Mouse (Mus musculus) left cerebral cortex, postnatal 25 days (tissue): ENCODE results near the gene Tmem200b. TPM values are rescaled to one million over a fixed set of nuclear protein-coding genes. Genes with fewer than 3 reads are reported as not detected.

ENCODE experiments used
- DNase-seq, 2 experiments: peaks; one replicate each; pipeline ENCODE4 v3.0.0; 2022; ENCODE audit warnings: low spot score in 2 of 2, mixed read lengths in 1 of 2
- intact Hi-C: fragments of 180-260 bp; cut with DNase I; formaldehyde crosslinking; loops from one replicate; pipeline ENCODE4 v1.15.1; 2025
- total RNA-seq, 2 experiments: library from RNA; stranded (reverse); gene quantifications; 2 replicates each; pipeline ENCODE4 v1.2.3; 2021

The Tmem200b gene
- total RNA-seq, 2 experiments from 2014 or later, result 8.1 to 11.3 TPM

- DNase-seq, result no peak
- intact Hi-C loops, result no loop called here
Measured at GRCm38 (mm10) chr4:131929146-131929545, 7.6 kb downstream of the Tmem200b start.

DNA sequence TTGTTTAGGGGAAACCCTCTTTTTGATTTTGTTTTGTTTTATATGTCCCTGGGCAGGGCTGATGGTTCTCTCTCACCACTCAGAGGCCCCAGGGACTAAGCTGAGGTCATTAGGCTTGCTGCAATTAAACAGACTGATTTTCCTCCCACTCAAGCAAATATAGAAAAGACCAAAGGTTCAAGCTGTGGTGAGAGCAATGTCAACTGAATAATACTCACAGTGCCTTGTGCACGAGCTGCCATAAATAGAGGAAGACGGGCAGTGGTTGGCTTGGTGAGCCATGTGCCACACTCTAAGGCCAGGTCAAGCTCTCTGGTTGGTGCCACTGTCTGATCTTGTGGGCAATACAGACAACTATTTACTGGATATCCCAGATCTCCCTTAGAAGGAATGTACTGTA is 17.9 kb downstream of the Tmem200b start:
- intact Hi-C loops, result no loop called here
- no peak for DNase-seq

- no peak for DNase-seq
- intact Hi-C loops, result no loop called here
Measured at GRCm38 (mm10) chr4:131940846-131941245, 19.3 kb downstream of the Tmem200b start.

DNA sequence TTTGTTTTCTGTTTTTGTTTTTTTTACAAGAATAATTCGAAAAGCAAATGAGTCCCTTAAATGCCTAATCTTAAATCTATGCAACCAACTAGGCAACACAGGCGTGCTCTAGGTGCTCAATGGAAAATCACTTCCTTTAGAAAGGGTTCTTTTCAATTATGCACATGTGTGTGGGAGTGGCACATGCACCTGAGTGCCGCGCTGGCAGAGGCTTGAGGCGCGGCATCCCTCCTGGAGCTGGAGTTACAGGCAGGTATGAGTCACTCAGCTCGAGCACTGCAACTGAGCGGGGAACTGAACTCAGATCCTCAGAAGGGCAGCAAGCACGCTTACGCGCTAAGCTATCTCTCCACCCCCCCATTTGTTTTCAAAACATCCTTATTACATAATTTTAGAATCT is 26.3 kb downstream of the Tmem200b start:
- DNase-seq, result no peak
- intact Hi-C loops, result no loop called here

- intact Hi-C loops, result no loop called here
- DNase-seq, result no peak
Measured at GRCm38 (mm10) chr4:131949903-131950302, 28.3 kb downstream of the Tmem200b start.

GRCm38 (mm10) chr4:131950657-131951056 is 29.1 kb downstream of the Tmem200b start:
- intact Hi-C loops, result no loop called here
- DNase-seq, result no peak

GRCm38 (mm10) chr4:131957161-131957560 is 35.6 kb downstream of the Tmem200b start:
- intact Hi-C loops, result no loop called here
- DNase-seq, result no peak

DNA sequence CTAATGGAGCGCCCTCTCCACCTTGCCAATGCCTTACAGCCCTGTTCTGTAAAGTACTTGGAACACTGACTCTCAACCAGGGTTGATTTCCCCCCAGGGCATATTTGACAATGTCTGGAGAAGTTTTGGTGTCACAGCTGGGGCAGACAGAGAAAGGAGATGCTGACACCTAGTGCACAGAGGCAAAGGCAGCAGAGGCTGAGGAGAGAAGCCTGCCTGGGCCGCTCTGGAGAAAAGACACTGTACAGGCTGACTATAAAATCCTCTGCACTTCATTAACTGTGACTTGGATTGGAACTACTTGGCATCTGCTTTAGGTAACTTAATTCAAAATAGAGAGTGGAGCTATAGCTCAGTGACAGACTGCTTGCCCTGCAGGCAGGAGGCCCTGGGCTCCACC is 47.3 kb downstream of the Tmem200b start:
- no peak for DNase-seq
- intact Hi-C loops, result loop anchor here (5.0 kb wide), 1 partner anchor 52 kb away; no protein-coding TSS in a partner anchor

DNA sequence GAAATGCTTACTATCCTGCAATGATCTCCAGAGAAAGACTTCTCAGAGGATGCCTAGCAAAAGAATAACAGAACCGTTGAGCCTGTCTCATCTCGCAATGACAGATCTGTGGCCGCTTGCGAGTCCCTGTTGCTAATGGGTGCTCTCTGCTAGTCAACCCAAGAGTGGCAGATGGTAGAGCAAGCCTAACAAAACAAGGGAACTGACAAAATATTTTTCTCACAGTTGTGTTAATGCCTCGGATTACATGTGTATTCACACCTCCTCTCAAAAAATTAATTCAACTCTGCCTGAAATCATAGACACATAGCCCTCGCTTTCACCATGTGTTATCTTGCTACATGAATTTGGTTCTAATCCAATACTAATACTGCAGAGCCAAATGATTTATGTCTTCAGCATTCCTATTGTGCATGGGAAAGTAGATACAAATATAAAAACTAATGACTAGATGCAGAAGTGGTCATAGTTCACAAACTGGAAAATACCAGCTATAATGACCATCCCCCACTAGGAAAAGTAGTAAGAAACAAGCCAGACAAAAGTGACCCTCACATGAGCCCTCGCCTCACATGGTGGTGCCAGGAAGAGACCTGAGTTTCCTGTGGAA is 48.8 kb downstream of the Tmem200b start:
- intact Hi-C loops, result no loop called here
- DNase-seq, result no peak

Other genes with a start within 250 kb of the Tmem200b start
- 10 to 100 TPM; 42.8 to 58.1 TPM for gene Ptpru, start 83.5 kb upstream of the Tmem200b start, total RNA-seq
- gene Mecr, start 78.3 kb upstream of the Tmem200b start, total RNA-seq, result 10 to 100 TPM; 24.8 to 26.2 TPM
- 10 to 100 TPM; 66.3 to 70.5 TPM for gene Srsf4, start 48.2 kb upstream of the Tmem200b start, total RNA-seq
- gene Gm10300, start 152.9 kb downstream of the Tmem200b start, total RNA-seq, result not detected
- 10 to 100 TPM; 32.5 to 42.7 TPM for gene Epb41, start 153.6 kb downstream of the Tmem200b start, total RNA-seq
- gene Oprd1, start 222.7 kb downstream of the Tmem200b start, total RNA-seq, result 10 to 100 TPM; 16.7 to 16.9 TPM